Mouse (Mus musculus): ENCODE measurements around the gene Map3k5. TPM values are rescaled to one million over a fixed set of nuclear protein-coding genes. Genes with fewer than 3 reads are reported as not detected.

The Map3k5 gene
- polyA plus RNA-seq, 1 experiment from 2014 or later = 0.83 TPM

- no peak overlapping the region for H3K9ac ChIP-seq (ENCODE audit: low read depth, low read length)
These were observed 30.0 kb upstream of the Map3k5 start for GRCm38 (mm10) chr10:19904077-19904820.

GRCm38 (mm10) chr10:19907246-19907804, 26.9 kb upstream of the Map3k5 start, which contains the start of gene Pex7:
Gene Pex7, minus strand, starts transcription at chr10:19907689.
- Histone ChIP-seq H3K9me3 (replicated peaks; ENCODE audit: control insufficient read depth, low read length) (no peaks in the 10 kb centered on the region), H3K4me3 (ENCODE audit: low read depth, low read length) (peak within 1 kb of the TSS; percentile 67), H3K27me3 (ENCODE audit: control insufficient read depth, insufficient read depth, low read depth, low read length) (no peaks in the 10 kb centered on the region), H3K4me2 (ENCODE audit: low read depth, low read length) (peak within 1 kb of the TSS; percentile 32), H3K9ac (ENCODE audit: low read depth, low read length) (peak within 1 kb of the TSS; percentile 69), H3K27ac (ENCODE audit: low read length) (peak within 1 kb of the TSS; percentile 74), H3K4me1 (ENCODE audit: control insufficient read depth, low read depth, low read length) (no peaks in the 10 kb centered on the region; the same call in none of the 2 replicates), H3K36me3 (ENCODE audit: control insufficient read depth, insufficient read depth) (no peaks in the 10 kb centered on the region)
- WGBS (ENCODE audit: insufficient replicate concordance) = under 1% methylated on average over 51 of the region's 60 CpGs
- peak; percentile 95 for ATAC-seq (ENCODE audit: low read depth)

More at GRCm38 (mm10) chr10:19904077-19904820, 30.0 kb upstream of the Map3k5 start:
- no peaks in the 10 kb centered on the region for H3K27me3 ChIP-seq (ENCODE audit: control insufficient read depth, insufficient read depth, low read depth, low read length)
- ATAC-seq (ENCODE audit: low read depth) = no peak
- H3K36me3 ChIP-seq (ENCODE audit: control insufficient read depth, insufficient read depth) = no peaks in the 10 kb centered on the region
- no peak overlapping the region for H3K4me2 ChIP-seq (ENCODE audit: low read depth, low read length)
- no peak overlapping the region for H3K4me3 ChIP-seq (ENCODE audit: low read depth, low read length)
- no peaks in the 10 kb centered on the region; the same call in none of the 2 replicates for H3K4me1 ChIP-seq (ENCODE audit: control insufficient read depth, low read depth, low read length)
- H3K27ac ChIP-seq (ENCODE audit: low read length) = no peak overlapping the region
- H3K9me3 ChIP-seq (replicated peaks; ENCODE audit: control insufficient read depth, low read length) = no peaks in the 10 kb centered on the region
- 73% methylated on average over 13 of the region's 13 CpGs for WGBS (ENCODE audit: insufficient replicate concordance)

GRCm38 (mm10) chr10:19908076-19908475, 26.2 kb upstream of the Map3k5 start:
- Histone ChIP-seq H3K4me3 (ENCODE audit: low read depth, low read length) (no peak overlapping the region), H3K9ac (ENCODE audit: low read depth, low read length) (no peak overlapping the region), H3K4me2 (ENCODE audit: low read depth, low read length) (no peak overlapping the region), H3K4me1 (ENCODE audit: control insufficient read depth, low read depth, low read length) (no peaks in the 10 kb centered on the region; the same call in 1 of the 2 replicates), H3K36me3 (ENCODE audit: control insufficient read depth, insufficient read depth) (no peaks in the 10 kb centered on the region), H3K9me3 (replicated peaks; ENCODE audit: control insufficient read depth, low read length) (no peaks in the 10 kb centered on the region), H3K27ac (ENCODE audit: low read length) (no peak overlapping the region), H3K27me3 (ENCODE audit: control insufficient read depth, insufficient read depth, low read depth, low read length) (no peaks in the 10 kb centered on the region)
- 52% methylated on average over 2 of the region's 2 CpGs for WGBS (ENCODE audit: insufficient replicate concordance)
- ATAC-seq (ENCODE audit: low read depth) = peak; percentile 50

- H3K27ac ChIP-seq (ENCODE audit: low read length) = no peak overlapping the region
- ATAC-seq (ENCODE audit: low read depth) = no peak
- no peaks in the 10 kb centered on the region for H3K27me3 ChIP-seq (ENCODE audit: control insufficient read depth, insufficient read depth, low read depth, low read length)
- no peak overlapping the region for H3K9ac ChIP-seq (ENCODE audit: low read depth, low read length)
- H3K9me3 ChIP-seq (replicated peaks; ENCODE audit: control insufficient read depth, low read length) = no peaks in the 10 kb centered on the region
- H3K36me3 ChIP-seq (ENCODE audit: control insufficient read depth, insufficient read depth) = no peaks in the 10 kb centered on the region
- H3K4me1 ChIP-seq (ENCODE audit: control insufficient read depth, low read depth, low read length) = no peaks in the 10 kb centered on the region; the same call in 1 of the 2 replicates
- no peak overlapping the region for H3K4me3 ChIP-seq (ENCODE audit: low read depth, low read length)
- WGBS (ENCODE audit: insufficient replicate concordance) = 57% methylated on average over 2 of the region's 2 CpGs
- no peak overlapping the region for H3K4me2 ChIP-seq (ENCODE audit: low read depth, low read length)
These were observed 23.8 kb upstream of the Map3k5 start for GRCm38 (mm10) chr10:19910516-19910915.

GRCm38 (mm10) chr10:19911583-19911982, 22.7 kb upstream of the Map3k5 start:
- Histone ChIP-seq H3K27ac (ENCODE audit: low read length) (no peak overlapping the region), H3K4me3 (ENCODE audit: low read depth, low read length) (no peak overlapping the region), H3K9ac (ENCODE audit: low read depth, low read length) (no peak overlapping the region), H3K36me3 (ENCODE audit: control insufficient read depth, insufficient read depth) (no peaks in the 10 kb centered on the region), H3K9me3 (replicated peaks; ENCODE audit: control insufficient read depth, low read length) (no peaks in the 10 kb centered on the region), H3K4me1 (ENCODE audit: control insufficient read depth, low read depth, low read length) (no peaks in the 10 kb centered on the region; the same call in 1 of the 2 replicates), H3K4me2 (ENCODE audit: low read depth, low read length) (no peak overlapping the region), H3K27me3 (ENCODE audit: control insufficient read depth, insufficient read depth, low read depth, low read length) (no peaks in the 10 kb centered on the region)
- 27% methylated on average over 1 of the region's 1 CpGs for WGBS (ENCODE audit: insufficient replicate concordance)
- ATAC-seq (ENCODE audit: low read depth) = no peak

GRCm38 (mm10) chr10:19913806-19914205, 20.5 kb upstream of the Map3k5 start:
- Histone ChIP-seq H3K27ac (ENCODE audit: low read length) (no peak overlapping the region), H3K27me3 (ENCODE audit: control insufficient read depth, insufficient read depth, low read depth, low read length) (no peaks in the 10 kb centered on the region), H3K9ac (ENCODE audit: low read depth, low read length) (no peak overlapping the region), H3K9me3 (replicated peaks; ENCODE audit: control insufficient read depth, low read length) (no peaks in the 10 kb centered on the region), H3K36me3 (ENCODE audit: control insufficient read depth, insufficient read depth) (no peaks in the 10 kb centered on the region), H3K4me1 (ENCODE audit: control insufficient read depth, low read depth, low read length) (no peaks in the 10 kb centered on the region), H3K4me2 (ENCODE audit: low read depth, low read length) (no peak overlapping the region), H3K4me3 (ENCODE audit: low read depth, low read length) (no peak overlapping the region)
- 54% methylated on average over 4 of the region's 4 CpGs for WGBS (ENCODE audit: insufficient replicate concordance)
- no peak for ATAC-seq (ENCODE audit: low read depth)

GRCm38 (mm10) chr10:19915301-19915700, 19.0 kb upstream of the Map3k5 start:
- Histone ChIP-seq H3K9me3 (replicated peaks; ENCODE audit: control insufficient read depth, low read length) (no peaks in the 10 kb centered on the region), H3K9ac (ENCODE audit: low read depth, low read length) (no peak overlapping the region), H3K4me3 (ENCODE audit: low read depth, low read length) (no peak overlapping the region), H3K4me2 (ENCODE audit: low read depth, low read length) (no peak overlapping the region), H3K36me3 (ENCODE audit: control insufficient read depth, insufficient read depth) (no peaks in the 10 kb centered on the region), H3K27ac (ENCODE audit: low read length) (no peak overlapping the region), H3K4me1 (ENCODE audit: control insufficient read depth, low read depth, low read length) (no peaks in the 10 kb centered on the region), H3K27me3 (ENCODE audit: control insufficient read depth, insufficient read depth, low read depth, low read length) (no peaks in the 10 kb centered on the region)
- WGBS (ENCODE audit: insufficient replicate concordance) = 28% methylated on average over 1 of the region's 1 CpGs
- peak; percentile 66 for ATAC-seq (ENCODE audit: low read depth)

- no peak overlapping the region for H3K4me2 ChIP-seq (ENCODE audit: low read depth, low read length)
- no peak overlapping the region for H3K9ac ChIP-seq (ENCODE audit: low read depth, low read length)
- no peak for ATAC-seq (ENCODE audit: low read depth)
- H3K36me3 ChIP-seq (ENCODE audit: control insufficient read depth, insufficient read depth) = no peaks in the 10 kb centered on the region
- no peaks in the 10 kb centered on the region for H3K9me3 ChIP-seq (replicated peaks; ENCODE audit: control insufficient read depth, low read length)
- no peak overlapping the region for H3K4me3 ChIP-seq (ENCODE audit: low read depth, low read length)
- 43% methylated on average over 4 of the region's 4 CpGs for WGBS (ENCODE audit: insufficient replicate concordance)
- no peaks in the 10 kb centered on the region for H3K4me1 ChIP-seq (ENCODE audit: control insufficient read depth, low read depth, low read length)
- no peak overlapping the region for H3K27ac ChIP-seq (ENCODE audit: low read length)
- H3K27me3 ChIP-seq (ENCODE audit: control insufficient read depth, insufficient read depth, low read depth, low read length) = no peaks in the 10 kb centered on the region
These were observed 11.9 kb upstream of the Map3k5 start for GRCm38 (mm10) chr10:19922410-19922809.

GRCm38 (mm10) chr10:19924256-19924655, 10.0 kb upstream of the Map3k5 start:
- Histone ChIP-seq H3K36me3 (ENCODE audit: control insufficient read depth, insufficient read depth) (no peaks in the 10 kb centered on the region), H3K4me3 (ENCODE audit: low read depth, low read length) (no peak overlapping the region), H3K4me2 (ENCODE audit: low read depth, low read length) (no peak overlapping the region), H3K9me3 (replicated peaks; ENCODE audit: control insufficient read depth, low read length) (no peaks in the 10 kb centered on the region), H3K4me1 (ENCODE audit: control insufficient read depth, low read depth, low read length) (no peaks in the 10 kb centered on the region), H3K27ac (ENCODE audit: low read length) (no peak overlapping the region), H3K9ac (ENCODE audit: low read depth, low read length) (no peak overlapping the region), H3K27me3 (ENCODE audit: control insufficient read depth, insufficient read depth, low read depth, low read length) (no peaks in the 10 kb centered on the region)
- 64% methylated on average over 2 of the region's 2 CpGs for whole genome bisulfite sequencing (ENCODE audit: insufficient replicate concordance)
- ATAC-seq (ENCODE audit: low read depth) = no peak
